Mouse (Mus musculus) spleen, postnatal 4 days (tissue): ENCODE measurements around the gene Oma1.

ENCODE experiments used
- DNase-seq, 2 experiments: peaks; one replicate each; pipeline ENCODE4 v3.0.0; 2022; ENCODE audit warnings: low spot score in 2 of 2

Oma1 gene

GRCm38 (mm10) chr4:103358941-103359448, 45.4 kb downstream of the Oma1 start:
- peak in 1 of 2 experiments; percentile 42 for DNase-seq

GRCm38 (mm10) chr4:103382171-103382570, 68.6 kb downstream of the Oma1 start:
- DNase-seq: no peak

GRCm38 (mm10) chr4:103385031-103385430, 71.4 kb downstream of the Oma1 start:
- no peak for DNase-seq

- DNase-seq: no peak
These were observed 72.5 kb downstream of the Oma1 start for GRCm38 (mm10) chr4:103385835-103386787.

GRCm38 (mm10) chr4:103387292-103387691, 73.7 kb downstream of the Oma1 start:
- no peak for DNase-seq

- no peak for DNase-seq
These were observed 75.0 kb downstream of the Oma1 start for GRCm38 (mm10) chr4:103388530-103389178.

GRCm38 (mm10) chr4:103389583-103389982, 76.0 kb downstream of the Oma1 start:
- no peak for DNase-seq

- no peak for DNase-seq
These were observed 76.9 kb downstream of the Oma1 start for GRCm38 (mm10) chr4:103390499-103390898.

GRCm38 (mm10) chr4:103395066-103395465, 81.5 kb downstream of the Oma1 start:
- no peak for DNase-seq

- no peak for DNase-seq
These were observed 82.3 kb downstream of the Oma1 start for GRCm38 (mm10) chr4:103395905-103396304.

GRCm38 (mm10) chr4:103396876-103397275, 83.3 kb downstream of the Oma1 start:
- DNase-seq: no peak

GRCm38 (mm10) chr4:103402581-103402980, 89.0 kb downstream of the Oma1 start:
- no peak for DNase-seq

GRCm38 (mm10) chr4:103405321-103405720, 91.7 kb downstream of the Oma1 start:
- DNase-seq: no peak

- DNase-seq: no peak
These were observed 96.7 kb downstream of the Oma1 start for GRCm38 (mm10) chr4:103410217-103410799.
